Mouse (Mus musculus) right cerebral cortex, postnatal 10 days (tissue): Measurements from ENCODE around the gene Cacna1g.

ENCODE experiments used
- DNase-seq, 2 experiments: peaks; one replicate each; pipeline ENCODE4 v3.0.0; 2021; ENCODE audit warnings: low spot score in 2 of 2

The Cacna1g gene

DNA sequence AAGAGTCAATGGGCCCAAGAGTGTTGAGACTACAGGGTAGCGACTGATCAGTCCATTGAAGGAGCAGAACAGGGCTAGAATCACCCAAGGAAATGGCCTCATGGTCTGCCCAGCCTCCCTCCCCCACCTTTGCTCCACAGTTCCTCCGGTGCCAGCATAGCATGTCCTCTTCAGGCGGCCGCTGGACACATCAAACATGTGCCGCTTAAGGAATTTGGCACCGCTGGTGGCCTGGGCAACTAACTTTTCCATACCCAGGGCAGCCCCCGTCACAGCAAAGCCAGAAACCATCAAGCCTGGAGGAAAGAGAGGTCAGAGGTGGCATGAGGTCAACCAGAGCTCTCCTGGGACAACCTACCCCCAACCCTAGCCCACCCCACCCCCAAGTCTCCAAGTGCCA, 8.0 kb upstream of the Cacna1g start:
- no peak for DNase-seq

DNA sequence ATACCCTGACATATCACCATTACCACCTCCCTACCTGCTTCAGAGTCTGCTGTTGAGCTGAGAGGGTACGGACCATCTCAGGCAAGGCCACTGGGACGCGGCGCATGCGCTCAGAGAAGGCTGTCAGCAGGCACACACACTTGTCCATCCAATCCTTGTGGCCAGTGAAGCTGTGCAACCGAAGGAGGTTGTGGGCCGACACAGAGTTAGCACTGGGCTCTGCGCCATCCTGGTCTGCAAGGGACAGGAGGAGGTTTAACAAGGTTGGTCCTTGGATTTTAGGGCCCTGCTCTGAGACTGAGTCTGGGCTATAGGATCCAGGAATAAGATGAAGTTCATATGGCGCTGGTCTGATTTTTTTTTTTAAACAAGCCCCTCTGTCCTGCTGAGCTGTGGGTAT, 6.4 kb upstream of the Cacna1g start:
- no peak for DNase-seq

DNA sequence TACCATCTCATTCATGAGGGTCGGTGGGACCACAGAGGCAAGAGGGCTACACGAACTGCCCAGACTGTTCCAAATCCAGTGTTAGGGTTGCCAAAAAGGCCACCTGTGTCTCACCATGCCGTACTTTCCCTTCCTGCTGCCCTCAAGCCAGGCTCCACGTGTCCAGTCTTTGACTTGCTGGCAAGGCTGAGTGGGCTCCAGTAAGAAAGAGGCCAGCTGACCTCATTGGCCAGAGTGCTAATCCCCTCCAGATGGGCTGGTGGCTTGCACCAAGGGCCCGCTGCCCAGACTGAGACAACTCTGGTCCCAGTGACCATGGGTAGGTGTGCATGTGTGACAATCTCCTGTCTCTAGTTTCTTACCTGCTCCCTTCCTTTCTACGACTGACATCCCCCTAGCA, 3.7 kb upstream of the Cacna1g start:
- DNase-seq: no peak

DNA sequence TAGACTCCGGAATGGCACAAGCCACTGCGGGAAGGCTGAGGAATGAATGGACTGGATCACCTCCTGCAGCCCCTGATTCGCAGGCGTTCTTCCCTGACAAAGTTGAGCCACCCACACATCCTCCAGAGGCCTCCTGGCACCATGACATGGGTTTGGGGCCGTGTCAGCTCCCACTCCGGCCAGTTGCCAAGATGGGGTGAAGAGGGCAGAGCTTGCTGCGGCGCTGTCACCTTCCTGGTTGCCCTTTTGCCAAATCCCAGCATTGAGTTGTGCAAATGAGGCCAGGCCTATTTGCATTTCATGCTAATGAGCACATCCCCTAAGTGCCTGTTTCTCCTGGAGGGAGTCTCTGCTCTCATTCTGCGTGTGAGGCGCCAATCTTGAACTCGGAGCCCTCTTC, 1.7 kb upstream of the Cacna1g start:
- peak in 1 of 2 experiments; percentile 58 for DNase-seq

DNA sequence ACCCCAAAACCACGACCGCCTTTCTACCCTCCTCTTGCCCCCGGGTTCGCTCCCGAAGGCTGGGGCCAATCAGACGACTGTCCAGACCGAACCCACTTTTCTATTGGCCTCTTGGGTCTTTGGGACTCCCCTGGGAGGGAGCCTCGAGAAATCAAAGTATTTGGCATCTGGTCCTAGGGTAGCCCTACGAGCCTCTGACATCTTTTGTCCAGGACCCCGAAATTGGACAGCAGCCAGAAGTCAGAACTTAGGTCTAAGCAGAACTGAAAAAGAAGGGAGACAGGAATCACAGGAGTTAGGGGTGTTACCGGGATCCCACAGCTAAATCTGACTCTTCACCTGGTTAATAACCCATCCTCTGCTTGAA, 529 bp upstream of the Cacna1g start:
- peak in 1 of 2 experiments; percentile 54 for DNase-seq

DNA sequence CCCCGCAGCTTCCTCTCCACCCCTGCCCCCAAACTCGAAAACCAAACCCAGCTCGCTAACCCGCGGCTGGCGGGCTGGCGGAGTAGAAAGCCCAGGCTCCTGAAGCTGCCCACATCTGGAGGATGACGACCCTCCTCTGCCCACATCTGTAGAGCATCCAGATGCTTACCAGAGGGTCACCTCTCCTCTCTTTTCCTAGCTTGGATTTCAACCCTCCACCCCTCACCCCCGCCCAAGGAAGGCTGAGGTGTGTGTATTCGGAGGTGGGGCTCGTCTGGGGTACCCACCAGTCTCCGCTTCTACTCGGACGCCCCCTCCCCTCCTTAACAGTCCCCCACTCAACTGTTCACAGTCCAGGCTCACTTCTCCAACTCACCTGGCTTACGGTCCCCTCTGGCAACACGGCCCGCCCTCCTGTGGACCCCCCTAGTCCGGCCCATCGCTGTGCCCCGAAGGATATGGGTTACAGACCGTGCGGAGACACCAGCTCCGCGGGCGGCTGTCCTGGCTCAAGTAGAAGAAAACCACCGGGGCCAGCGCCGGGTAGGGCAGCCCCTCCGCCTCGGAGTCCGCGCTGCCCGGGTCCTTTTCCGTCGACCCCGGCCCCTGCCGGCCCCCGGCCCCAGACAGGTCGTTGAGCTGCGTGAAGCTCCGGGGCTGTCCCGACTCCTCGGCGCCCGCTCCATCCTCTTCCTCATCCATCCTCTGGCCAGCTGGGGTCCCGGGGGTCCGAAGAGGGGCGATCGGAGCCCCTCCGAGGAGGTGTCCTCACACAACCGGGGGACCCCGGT, 887 bp downstream of the Cacna1g start:
- peak in 1 of 2 experiments; percentile 49 for DNase-seq

DNA sequence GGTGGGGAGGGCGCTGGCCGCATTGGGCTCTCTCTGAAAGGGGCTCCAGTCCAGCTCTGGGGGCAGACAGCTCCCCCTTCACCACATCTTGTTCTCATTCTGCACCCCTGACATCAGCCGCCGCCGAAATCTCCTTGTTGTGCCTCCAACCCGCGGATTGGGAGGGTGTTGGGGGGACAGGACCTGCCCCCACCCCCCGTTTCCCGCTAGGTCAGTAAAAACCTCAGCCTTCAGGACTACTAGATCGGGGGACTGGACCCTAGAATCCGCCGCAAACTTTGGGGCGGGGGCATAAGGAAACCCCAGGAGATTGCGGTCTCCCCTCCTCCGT, 1.4 kb downstream of the Cacna1g start:
- no peak for DNase-seq

DNA sequence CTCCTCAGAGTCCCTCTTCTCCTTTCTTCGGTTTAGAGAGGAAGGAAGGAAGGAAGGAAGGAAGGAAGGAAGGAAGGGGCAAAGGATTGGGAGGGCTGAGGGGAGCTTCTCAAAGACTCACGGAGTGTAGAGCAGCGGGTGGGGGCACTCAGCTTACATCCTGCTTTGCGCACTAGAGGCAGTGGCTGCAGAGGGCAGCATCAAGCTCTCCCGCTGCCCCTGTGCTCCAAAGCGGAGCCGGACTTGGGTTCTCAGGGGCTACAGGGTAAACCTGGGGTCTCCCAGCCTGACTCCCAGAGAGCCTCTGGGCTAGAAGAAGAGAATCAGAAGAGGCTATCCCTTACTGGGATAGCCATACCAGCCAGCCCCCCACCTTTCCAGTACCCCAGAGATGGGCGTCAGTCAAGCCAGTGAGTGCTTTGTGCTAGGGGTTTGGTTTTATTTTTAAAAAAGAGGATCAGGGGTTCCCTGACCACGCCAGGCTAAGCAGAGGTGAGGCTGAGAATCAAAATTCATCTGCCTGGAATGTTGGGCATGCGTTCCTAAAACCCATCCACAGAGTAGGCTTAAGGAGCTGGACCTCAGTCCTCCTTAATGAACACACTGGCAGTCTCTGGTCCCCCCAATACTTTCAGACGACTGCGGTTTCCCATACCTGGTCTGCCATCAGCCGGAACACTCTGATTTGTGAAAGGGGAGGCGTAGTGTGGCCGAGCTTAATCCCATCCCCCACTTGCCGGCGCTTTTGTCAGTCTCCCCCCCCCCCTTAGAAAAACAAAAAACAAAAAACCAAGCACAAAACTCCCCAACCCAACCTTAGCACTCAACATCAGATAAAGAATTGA, 2.0 kb downstream of the Cacna1g start:
- no peak for DNase-seq

DNA sequence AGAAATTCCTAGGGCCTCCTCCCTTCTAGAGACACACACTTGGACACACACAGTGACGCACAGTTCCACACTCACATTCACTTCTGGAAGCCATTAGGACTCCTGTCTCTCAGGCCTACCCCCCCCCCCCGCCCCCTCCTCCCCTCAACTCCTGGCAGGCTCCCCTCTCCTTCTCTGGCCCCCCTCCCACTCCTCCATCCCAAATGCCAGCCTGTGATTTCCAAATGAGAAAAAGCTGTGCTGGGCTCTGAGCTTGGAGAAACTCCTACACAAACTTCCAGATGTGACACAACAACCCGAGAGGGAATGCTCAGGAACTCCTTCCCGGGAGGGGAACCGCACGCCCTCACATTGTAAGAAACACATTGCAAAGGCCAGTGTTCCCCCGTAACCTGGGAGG, 3.6 kb downstream of the Cacna1g start:
- no peak for DNase-seq

DNA sequence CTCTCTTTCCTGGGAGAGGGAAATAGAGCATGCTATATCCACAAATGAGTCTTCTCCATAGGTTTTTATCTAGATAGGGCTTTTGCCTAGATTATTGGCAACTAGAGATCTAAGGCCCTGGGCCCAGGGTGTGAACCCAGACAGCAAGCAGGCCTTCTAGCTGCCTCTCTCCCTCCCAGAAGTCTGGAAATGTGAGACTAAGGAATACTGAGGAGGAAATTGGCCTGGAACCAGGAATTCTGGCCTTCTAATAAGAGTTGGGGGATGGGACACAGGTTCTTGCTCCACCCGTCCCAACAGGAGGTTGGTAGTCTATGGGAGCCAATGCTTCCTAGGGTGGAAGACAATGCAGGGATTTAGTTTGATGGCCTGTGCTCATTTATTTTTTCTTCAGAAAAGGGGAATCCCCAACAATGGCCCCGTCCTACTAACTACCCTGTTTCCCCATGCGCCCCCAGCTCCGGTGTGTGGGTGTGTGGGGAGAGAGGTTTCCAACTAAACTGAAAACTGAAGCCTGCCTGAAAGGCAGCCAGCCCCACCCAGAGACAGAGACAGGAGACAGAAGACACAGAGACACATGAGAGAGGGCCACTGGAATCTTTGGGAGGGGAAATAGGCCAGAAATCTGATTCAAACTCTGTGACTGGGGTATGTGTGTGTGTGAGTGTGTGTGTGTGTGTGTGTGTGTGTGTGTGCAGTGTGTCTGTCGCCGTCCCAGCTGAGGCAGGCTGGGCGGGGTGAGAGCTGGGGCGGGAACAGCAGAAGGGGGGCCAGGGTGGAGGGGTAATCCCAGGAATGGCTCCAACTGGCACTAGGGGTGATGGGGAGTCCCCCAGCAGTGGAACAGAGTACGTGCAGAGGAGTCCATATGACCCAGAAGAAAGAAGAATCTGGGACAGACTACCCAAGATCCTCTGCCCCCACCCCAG, 4.6 kb downstream of the Cacna1g start:
- no peak for DNase-seq

DNA sequence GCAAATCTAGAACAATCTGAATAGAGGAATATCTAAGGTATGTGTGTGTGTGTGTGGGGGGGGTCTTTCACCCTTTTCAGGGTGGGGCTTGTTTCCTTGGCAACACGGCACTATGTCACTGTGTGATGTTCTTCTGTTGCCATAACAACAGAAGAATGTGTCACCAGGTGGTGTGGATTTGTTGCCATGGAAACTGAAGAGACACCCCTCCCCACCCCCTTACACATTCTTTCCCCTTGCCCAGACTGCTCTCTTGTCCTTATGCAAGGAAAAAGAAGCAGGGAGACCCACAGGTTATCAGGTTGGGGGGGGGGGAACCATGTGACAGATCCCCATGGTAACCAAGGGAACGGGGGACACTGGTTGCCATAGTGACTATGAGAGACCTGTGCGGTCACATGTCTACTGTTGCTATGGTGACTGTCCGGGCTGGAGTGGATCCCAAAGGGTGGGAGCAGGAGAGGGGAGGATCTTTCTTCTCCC, 5.4 kb downstream of the Cacna1g start:
- DNase-seq: peak; percentile 91 to 95

DNA sequence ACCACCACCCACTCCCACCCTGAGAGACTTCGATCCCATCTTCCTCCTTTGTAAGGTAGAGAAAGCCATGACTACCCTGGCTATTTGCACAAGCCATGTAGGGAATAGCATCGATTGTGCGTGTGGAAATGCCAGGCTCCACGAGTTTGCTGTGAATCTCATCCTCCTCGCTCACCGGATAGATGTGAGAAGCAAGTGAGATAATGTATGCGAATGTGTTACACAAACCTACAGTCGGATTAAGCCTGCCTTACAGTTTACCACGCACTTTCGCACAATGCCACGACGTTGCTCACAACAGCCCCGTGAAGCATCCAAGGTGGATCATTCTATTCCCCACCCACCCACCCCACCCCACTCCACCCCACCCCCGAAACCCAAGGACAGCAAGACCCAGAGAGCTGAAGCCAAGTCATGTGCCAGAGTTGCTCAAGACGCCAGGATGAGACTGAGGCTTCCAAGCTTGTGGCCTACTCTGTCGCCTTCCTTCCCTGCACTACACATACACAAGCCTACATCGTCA, 7.6 kb downstream of the Cacna1g start:
- no peak for DNase-seq

DNA sequence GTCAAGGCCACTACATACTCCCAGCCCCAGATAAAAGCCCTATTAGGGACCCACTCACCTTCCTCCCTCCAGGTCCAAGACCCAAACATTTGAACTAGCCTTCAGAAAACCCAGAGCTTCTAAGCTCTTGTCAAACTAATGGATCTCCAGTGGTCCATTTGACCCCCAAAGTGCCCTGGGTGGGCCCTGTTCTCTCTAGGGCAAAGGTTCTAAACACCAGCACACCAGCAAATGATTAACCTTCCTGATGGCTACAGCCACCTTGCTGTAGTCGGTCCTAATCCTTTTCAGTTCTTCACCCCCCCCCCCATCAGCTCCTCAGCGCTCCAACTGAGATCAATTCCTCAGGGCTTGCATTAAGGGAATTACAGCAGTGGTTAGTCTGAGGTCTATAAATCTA, 9.8 kb downstream of the Cacna1g start:
- no peak for DNase-seq

DNA sequence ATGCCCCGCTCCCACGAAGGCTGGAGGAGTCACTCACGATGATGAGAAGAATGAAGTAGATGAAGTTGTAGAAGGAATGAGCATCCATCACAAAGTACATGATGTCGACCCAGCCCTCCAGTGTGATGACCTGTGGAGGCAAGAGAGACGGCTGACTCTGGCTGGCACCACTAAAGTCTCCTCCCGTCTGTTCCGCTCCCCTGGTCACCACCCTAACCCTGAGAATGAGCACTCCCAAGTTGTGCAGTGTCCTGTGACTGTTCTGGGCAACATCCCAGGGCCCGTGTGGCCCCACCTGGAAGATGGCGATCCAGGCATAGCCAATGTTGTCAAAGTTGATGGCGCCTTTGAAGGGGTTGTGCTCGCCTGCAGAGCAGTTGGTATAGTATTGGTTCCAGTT, 12.1 kb downstream of the Cacna1g start:
- DNase-seq: no peak

DNA sequence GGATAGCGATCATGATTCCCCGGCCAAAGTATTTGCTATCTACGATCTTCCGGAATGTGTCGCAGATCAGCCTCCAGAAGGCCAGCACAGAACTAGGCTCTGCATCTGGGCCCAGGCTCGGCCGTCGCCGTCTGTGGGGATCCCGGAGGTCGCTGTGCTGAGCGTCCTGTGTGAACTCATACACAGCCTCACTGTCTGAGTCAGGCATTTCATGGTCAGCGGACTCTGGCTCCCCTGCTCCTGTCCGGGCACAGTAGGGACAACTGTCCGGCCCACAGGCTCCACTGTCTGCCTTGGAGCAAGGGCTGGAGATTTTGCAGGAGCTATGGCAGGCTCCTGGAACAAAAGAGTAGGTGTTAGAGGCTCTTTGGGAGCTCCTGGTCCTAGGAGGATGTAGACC, 17.0 kb downstream of the Cacna1g start:
- no peak for DNase-seq

DNA sequence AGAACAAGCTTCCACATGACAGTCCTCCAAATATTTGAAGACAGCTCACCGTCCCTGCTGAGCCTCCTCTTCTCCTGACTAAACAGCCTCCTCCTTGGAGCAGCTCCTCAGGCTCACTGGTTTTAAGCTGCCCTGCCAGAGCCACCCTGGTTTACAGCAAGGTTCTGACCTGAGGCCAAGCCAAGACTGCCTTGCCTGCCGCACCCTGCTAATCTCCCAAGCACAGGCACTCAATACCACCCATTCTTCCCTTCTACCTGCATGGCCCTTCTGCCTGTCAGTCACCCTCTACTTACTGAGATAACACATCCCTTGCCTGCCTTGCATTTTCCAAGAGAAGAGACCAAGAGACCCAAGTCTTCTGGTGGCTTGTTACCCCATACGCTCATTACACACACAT, 17.7 kb downstream of the Cacna1g start:
- DNase-seq: no peak

DNA sequence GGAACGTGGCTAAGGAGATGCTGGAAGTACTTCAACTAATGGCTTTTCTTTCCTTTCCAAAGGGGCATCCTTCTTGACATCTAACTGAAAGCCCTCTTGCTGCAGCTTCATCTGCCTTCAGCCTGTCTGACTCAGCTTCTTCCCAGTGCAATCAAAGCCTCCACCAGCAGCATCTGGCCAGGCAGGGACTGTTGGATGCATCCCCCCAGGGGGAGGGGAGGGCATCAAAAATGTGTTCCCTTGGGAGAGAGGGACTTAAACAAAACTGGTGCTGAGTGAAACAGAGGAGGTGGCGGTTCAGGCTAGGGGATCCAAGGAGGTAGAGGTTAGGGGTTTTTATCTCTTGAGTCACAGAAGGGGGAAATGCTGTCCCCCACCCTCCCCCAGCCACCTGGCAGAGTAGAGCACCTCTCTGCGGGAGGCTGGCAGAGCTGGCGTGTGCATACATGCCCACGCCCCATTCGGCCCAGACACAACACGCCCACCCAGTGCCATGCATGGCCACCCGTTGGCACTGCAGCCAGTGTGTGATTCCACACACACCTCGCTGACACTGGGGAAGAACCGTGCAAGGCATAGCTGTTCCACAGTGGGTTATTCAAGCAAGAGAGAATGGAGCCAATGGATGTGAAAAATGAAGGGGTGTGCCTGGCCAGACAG, 18.7 kb downstream of the Cacna1g start:
- no peak for DNase-seq

DNA sequence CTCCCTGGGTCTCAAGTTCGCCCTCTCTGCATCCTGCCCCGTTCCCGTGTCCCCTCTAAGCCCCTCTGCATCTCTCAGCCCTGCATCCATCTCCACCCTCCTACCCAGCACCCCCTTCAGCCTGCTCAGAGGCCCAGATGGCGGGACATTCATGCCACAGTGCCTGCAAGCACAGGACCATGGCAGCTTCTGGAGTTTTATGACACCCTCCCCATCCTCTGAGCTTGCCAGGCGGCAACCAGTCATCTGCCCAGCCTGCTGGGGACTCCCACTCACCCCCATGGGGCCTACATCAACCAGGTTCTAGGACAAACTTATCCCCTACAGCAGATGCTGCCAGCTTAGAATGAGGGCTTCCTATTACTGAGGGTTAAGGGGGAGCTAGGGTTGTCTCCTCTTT, 19.2 kb downstream of the Cacna1g start:
- DNase-seq: peak in 1 of 2 experiments; percentile 47

DNA sequence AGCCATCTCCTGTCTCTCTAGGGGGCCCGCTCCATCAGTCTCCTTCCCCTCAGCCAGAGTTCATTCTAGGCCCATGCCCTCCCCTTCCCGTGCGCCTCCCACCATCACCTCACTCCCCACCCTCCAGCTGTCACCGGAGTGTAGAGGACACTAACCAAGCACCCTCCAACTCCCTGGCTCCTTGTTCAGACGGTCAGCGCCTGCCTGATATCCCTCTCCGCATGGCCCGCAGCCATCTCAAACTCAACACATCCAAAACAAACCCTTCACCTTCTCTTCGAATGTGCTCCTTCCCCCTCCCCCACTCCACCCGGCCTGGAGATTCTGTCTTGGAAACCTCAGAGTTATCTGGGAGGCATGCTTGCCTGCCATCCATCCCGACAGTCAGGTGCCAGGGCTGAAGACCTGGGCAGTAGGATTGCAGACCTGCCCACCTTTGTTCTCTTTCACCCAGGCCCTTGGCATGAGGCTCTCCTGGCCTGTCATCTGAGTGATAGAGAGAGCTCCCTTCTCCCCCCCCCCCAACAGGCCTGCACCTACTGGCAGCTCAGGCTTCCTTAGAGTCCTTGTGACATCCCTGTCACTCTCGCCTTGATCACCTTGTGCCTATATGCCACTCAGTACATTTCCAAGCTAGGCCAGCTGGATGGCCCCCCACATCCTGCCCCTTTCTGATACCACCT, 22.8 kb downstream of the Cacna1g start:
- DNase-seq: no peak

DNA sequence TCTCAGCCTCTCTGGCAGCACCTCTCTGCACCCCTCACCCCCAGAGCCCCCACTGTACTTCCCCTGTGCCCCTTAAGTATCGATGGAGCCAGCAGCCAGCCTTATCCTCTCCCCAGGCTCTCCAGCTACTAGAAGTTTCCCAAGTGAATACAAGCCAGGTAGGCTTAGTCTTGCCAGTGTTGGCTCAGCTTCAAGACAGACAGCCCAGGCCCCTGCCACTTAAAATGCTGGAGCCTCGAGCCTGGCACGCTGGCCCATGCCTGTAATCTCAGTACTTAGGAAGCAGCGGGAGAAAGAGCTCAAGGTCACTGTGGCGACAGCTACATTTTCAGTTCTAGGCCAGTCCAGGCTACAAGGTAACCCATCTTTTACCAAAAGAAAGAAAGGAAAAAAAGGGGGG, 24.1 kb downstream of the Cacna1g start:
- DNase-seq: no peak

DNA sequence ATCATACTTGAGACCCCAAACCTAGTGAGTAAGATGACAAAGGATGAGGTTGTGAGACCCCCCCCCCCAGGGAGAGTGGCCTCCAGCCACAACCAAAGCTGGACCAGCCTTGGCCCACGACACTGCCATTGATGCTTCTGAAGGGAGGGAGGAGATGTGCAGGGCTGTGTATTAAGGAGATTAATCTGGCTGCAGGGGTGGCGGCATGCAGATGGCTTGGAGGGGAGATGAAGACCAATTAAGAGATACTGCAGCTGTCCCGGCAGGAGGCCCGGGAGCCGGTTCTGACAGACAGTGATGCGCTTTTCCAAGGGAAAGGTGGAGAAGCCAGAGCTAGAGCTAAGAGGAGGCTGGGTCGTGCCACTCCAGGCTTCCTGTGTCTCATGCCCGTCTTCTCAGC, 24.8 kb downstream of the Cacna1g start:
- no peak for DNase-seq
